ENCODE assay signal across 11 mouse cellular contexts in genomic region chr7:68266691-68267090, GRCm38 (mm10). TPM values are rescaled to one million over a fixed set of nuclear protein-coding genes. Genes with fewer than 3 reads are reported as not detected.
A peak's percentile ranks its signal among the peaks of the same experiment; 100 is the strongest.
DNase-seq lines count a peak whose midpoint lies in the region; ATAC-seq lines count a peak whose summit lies in the region.
"Had no signal": no experiment of that assay in that cellular context is flagged by ENCODE, and none has a peak within 500 bp of the region (broad histone marks: within the 10 kb centered on the region; RNA-seq: fewer than 3 reads in every experiment).

No protein-coding gene starts in this region.

- peaks cover 17% of the 10 kb centered on the region for H3K27me3 ChIP-seq in heart, embryonic 10.5 days (ENCODE audit: insufficient read depth, poor library complexity, severe bottlenecking)
- H3K27me3 ChIP-seq in hindbrain, embryonic 13.5 days, result peaks cover 23% of the 10 kb centered on the region; the same call in 1 of the 2 replicates

- H3K4me1 ChIP-seq in heart, embryonic 10.5 days, result peaks cover 16% of the 10 kb centered on the region
- peaks cover 25% of the 10 kb centered on the region for H3K4me1 ChIP-seq in hindbrain, embryonic 13.5 days (replicated peaks)

- H3K36me3 ChIP-seq in heart, embryonic 10.5 days, result no peaks in the 10 kb centered on the region
- H3K36me3 ChIP-seq in hindbrain, embryonic 13.5 days, result no peaks in the 10 kb centered on the region
- H3K36me3 ChIP-seq: midbrain, embryonic 12.5 days had no signal

- no peak overlapping the region for H3K4me3 ChIP-seq in heart, embryonic 10.5 days
- no peak overlapping the region for H3K4me3 ChIP-seq in hindbrain, embryonic 13.5 days
- H3K4me3 ChIP-seq: midbrain, embryonic 12.5 days had no signal

- peak overlapping the region; percentile 21; the same call in 1 of the 2 replicates for H3K4me2 ChIP-seq in hindbrain, embryonic 13.5 days
- H3K4me2 ChIP-seq: midbrain, embryonic 12.5 days had no signal

- DNase-seq in heart, postnatal 4 days, result peak; percentile 18
- DNase-seq in heart, embryonic 10.5 days (ENCODE audit: low spot score), result no peak
- DNase-seq in 3T3-L1 (ENCODE audit: low read depth, low spot score) (peak; percentile 78), adipocyte (ENCODE audit: low spot score) (peak; percentile 8), MN1 (ENCODE audit: low spot score) (no peak)
- DNase-seq in cerebellum, adult 11 months, result no peak
- DNase-seq in right cerebral cortex, postnatal 25 days, result no peak

- no peak for ATAC-seq in hindbrain, embryonic 13.5 days (ENCODE audit: low FRiP score)

- H3K27ac ChIP-seq in heart, embryonic 10.5 days, result no peak overlapping the region
- H3K27ac ChIP-seq in hindbrain, embryonic 13.5 days, result no peak overlapping the region
- H3K27ac ChIP-seq: liver, embryonic 14.5 days; midbrain, embryonic 12.5 days had no signal

- 41% methylated on average over 6 of the region's 6 CpGs for WGBS in heart, embryonic 10.5 days
- WGBS in hindbrain, embryonic 13.5 days, result 20% methylated on average over 6 of the region's 6 CpGs

- no peak overlapping the region for H3K9ac ChIP-seq in hindbrain, embryonic 13.5 days
- H3K9ac ChIP-seq: liver, embryonic 14.5 days; midbrain, embryonic 12.5 days had no signal

- no peaks in the 10 kb centered on the region for H3K9me3 ChIP-seq in heart, embryonic 10.5 days
- H3K9me3 ChIP-seq in hindbrain, embryonic 13.5 days, result no peaks in the 10 kb centered on the region
- H3K9me3 ChIP-seq: midbrain, embryonic 12.5 days had no signal

RNA-seq across cellular contexts. Expression of gene Pgpep1l, which starts 2.7 kb away (rescaled TPM):
- total RNA-seq in heart, postnatal 4 days (2021), result not detected
- not detected in 2 replicates for polyA plus RNA-seq in heart, embryonic 10.5 days (2016; fragmentation: Nextera tagmentation; extraction: Ambion mirVana)
- polyA plus RNA-seq in hindbrain, embryonic 13.5 days (2015; fragmentation: Nextera tagmentation; extraction: Ambion mirVana), result not detected in 2 replicates
- total RNA-seq: hematopoietic stem cell, adult 5-6 weeks had no signal
- polyA plus RNA-seq: liver, embryonic 14.5 days; midbrain, embryonic 12.5 days had no signal

RNA-seq across cellular contexts. Expression of gene Fam169b, which starts 6.9 kb away (rescaled TPM):
- under 1 TPM in 1 of 2 experiments, not detected in 1; 0.24 TPM for total RNA-seq in heart, postnatal 4 days (2021)
- 0.19 and 0.28 TPM in 2 replicates for polyA plus RNA-seq in heart, embryonic 10.5 days (2016; fragmentation: Nextera tagmentation; extraction: Ambion mirVana)
- 0.14 TPM in 1 of 2 replicates, not detected in the other for polyA plus RNA-seq in hindbrain, embryonic 13.5 days (2015; fragmentation: Nextera tagmentation; extraction: Ambion mirVana)

Comparison
In these comparisons a context has a peak if more than half of its experiments do, and no peak if none do; other contexts are left out.
1. DNase-seq: peak in heart, postnatal 4 days (single experiment), 3T3-L1 (single experiment) and adipocyte (single experiment); none in heart, embryonic 10.5 days (single experiment), cerebellum, adult 11 months (single experiment), MN1 (single experiment) and right cerebral cortex, postnatal 25 days (single experiment).